Comparison of ENCODE assay signal across 12 mouse cellular contexts in genomic region chr14:120311330-120312097, GRCm38 (mm10). TPM values are rescaled to one million over a fixed set of nuclear protein-coding genes. Genes with fewer than 3 reads are reported as not detected.
DNase-seq lines count a peak whose midpoint lies in the region; ATAC-seq and TF ChIP-seq lines count a peak whose summit lies in the region.
"Had no signal": no experiment of that assay in that cellular context is flagged by ENCODE, and none has a peak within 500 bp of the region (broad histone marks: within the 10 kb centered on the region; RNA-seq: fewer than 3 reads in every experiment).

No protein-coding gene starts in this region.

- intact Hi-C loops in gastrocnemius, adult 2 months (cut with DNase I), result no loop called here
- intact Hi-C loops in gastrocnemius, postnatal 36 days (cut with DNase I), result loop anchor here (2.0 kb wide), 1 partner anchor 17 kb away; no protein-coding TSS in a partner anchor

- peak overlapping the region; percentile 71 for H3K27ac ChIP-seq in gastrocnemius, adult 2 months
- 0 out of 2 replicates have a peak overlapping the region, but pooled peaks have one; percentile 7 for H3K27ac ChIP-seq in limb, embryonic 12.5 days
- no peak overlapping the region for H3K27ac ChIP-seq in limb, embryonic 10.5 days
- H3K27ac ChIP-seq in embryonic facial prominence, embryonic 14.5 days (replicated peaks; ENCODE audit: low read depth, low read length), result peak overlapping the region; percentile 35; the same call in 1 of the 2 replicates
- peak overlapping the region; percentile 83; the same call in 1 of the 2 replicates for H3K27ac ChIP-seq in stomach, embryonic 14.5 days (ENCODE audit: low read length)

- H3K4me1 ChIP-seq in limb, embryonic 12.5 days (replicated peaks), result peaks cover 53% of the 10 kb centered on the region
- peaks cover 35% of the 10 kb centered on the region for H3K4me1 ChIP-seq in limb, embryonic 10.5 days
- H3K4me1 ChIP-seq in embryonic facial prominence, embryonic 14.5 days (ENCODE audit: control insufficient read depth, insufficient read depth, low read length), result peaks cover 60% of the 10 kb centered on the region
- H3K4me1 ChIP-seq in stomach, embryonic 14.5 days (ENCODE audit: control insufficient read depth, insufficient read depth, low read length), result peaks cover 33% of the 10 kb centered on the region

- WGBS in limb, embryonic 12.5 days, result 71% methylated on average over 12 of the region's 12 CpGs
- WGBS in limb, embryonic 10.5 days, result 90% methylated on average over 12 of the region's 12 CpGs
- WGBS in embryonic facial prominence, embryonic 14.5 days, result 68% methylated on average over 12 of the region's 12 CpGs
- 60% methylated on average over 12 of the region's 12 CpGs for WGBS in stomach, embryonic 14.5 days

- no peak for TF ChIP-seq CTCF in gastrocnemius, adult 2 months (IDR thresholded peaks at IDR 0.05)

- H3K4me2 ChIP-seq in limb, embryonic 12.5 days, result no peak overlapping the region
- no peak overlapping the region for H3K4me2 ChIP-seq in embryonic facial prominence, embryonic 14.5 days (ENCODE audit: low read depth, low read length)
- no peak overlapping the region for H3K4me2 ChIP-seq in stomach, embryonic 14.5 days (replicated peaks; ENCODE audit: low read depth, low read length)
- H3K4me2 ChIP-seq: midbrain, embryonic 11.5 days had no signal

- no peak for ATAC-seq in limb, embryonic 12.5 days (ENCODE audit: insufficient number of reproducible peaks, insufficient read depth, low FRiP score, low TSS enrichment, low read depth)
- no peak for ATAC-seq in embryonic facial prominence, embryonic 14.5 days (ENCODE audit: low read depth)
- ATAC-seq in stomach, embryonic 14.5 days (ENCODE audit: insufficient number of reproducible peaks, insufficient read depth, low FRiP score, low read depth), result no peak
- ATAC-seq: activated CD4-positive, CD25-positive, alpha-beta regulatory T cell, adult 4 months; inflammation-experienced regulatory T-cells, adult 6 months had no signal

- no peak for DNase-seq in gastrocnemius, adult 2 months
- no peak for DNase-seq in gastrocnemius, postnatal 36 days
- DNase-seq in limb, embryonic 10.5 days (ENCODE audit: low spot score), result no peak
- DNase-seq in embryonic facial prominence, embryonic 14.5 days (ENCODE audit: low spot score), result peak; percentile 65
- DNase-seq in cerebellum, adult 9-10 months, result no peak
- no peak for DNase-seq in thymus, postnatal 10 days (ENCODE audit: low spot score in 2 of 2)
- DNase-seq: gastrocnemius, postnatal 25 days had no signal

- H3K9me3 ChIP-seq in limb, embryonic 12.5 days, result no peaks in the 10 kb centered on the region
- H3K9me3 ChIP-seq in limb, embryonic 10.5 days (replicated peaks), result no peaks in the 10 kb centered on the region
- no peaks in the 10 kb centered on the region for H3K9me3 ChIP-seq in embryonic facial prominence, embryonic 14.5 days (ENCODE audit: control insufficient read depth, low read length)
- no peaks in the 10 kb centered on the region for H3K9me3 ChIP-seq in stomach, embryonic 14.5 days (ENCODE audit: control insufficient read depth, low read depth, low read length)

- H3K9ac ChIP-seq in limb, embryonic 12.5 days (replicated peaks), result no peak overlapping the region
- H3K9ac ChIP-seq in embryonic facial prominence, embryonic 14.5 days (ENCODE audit: low read depth, low read length), result no peak overlapping the region; the same call in 1 of the 2 replicates
- no peak overlapping the region for H3K9ac ChIP-seq in stomach, embryonic 14.5 days (replicated peaks; ENCODE audit: low read depth, low read length)

- H3K36me3 ChIP-seq in limb, embryonic 12.5 days, result peaks cover 20% of the 10 kb centered on the region
- no peaks in the 10 kb centered on the region; the same call in 1 of the 2 replicates for H3K36me3 ChIP-seq in limb, embryonic 10.5 days
- H3K36me3 ChIP-seq in embryonic facial prominence, embryonic 14.5 days (ENCODE audit: control insufficient read depth, insufficient read depth, low read length), result 0 out of 2 replicates have a peak, but pooled peaks cover 15% of the 10 kb centered on the region
- no peaks in the 10 kb centered on the region for H3K36me3 ChIP-seq in stomach, embryonic 14.5 days (ENCODE audit: control insufficient read depth, insufficient read depth, low read length)

- H3K4me3 ChIP-seq in gastrocnemius, adult 2 months, result no peak overlapping the region
- no peak overlapping the region for H3K4me3 ChIP-seq in limb, embryonic 12.5 days (replicated peaks)
- H3K4me3 ChIP-seq in limb, embryonic 10.5 days, result no peak overlapping the region
- no peak overlapping the region for H3K4me3 ChIP-seq in embryonic facial prominence, embryonic 14.5 days (ENCODE audit: low read depth, low read length)
- H3K4me3 ChIP-seq in stomach, embryonic 14.5 days (ENCODE audit: low read depth, low read length), result no peak overlapping the region

- H3K27me3 ChIP-seq in limb, embryonic 12.5 days, result no peaks in the 10 kb centered on the region
- no peaks in the 10 kb centered on the region for H3K27me3 ChIP-seq in limb, embryonic 10.5 days (ENCODE audit: low read depth, poor library complexity, severe bottlenecking)
- no peaks in the 10 kb centered on the region for H3K27me3 ChIP-seq in embryonic facial prominence, embryonic 14.5 days (replicated peaks; ENCODE audit: control insufficient read depth, insufficient read depth, low read length)
- no peaks in the 10 kb centered on the region for H3K27me3 ChIP-seq in stomach, embryonic 14.5 days (ENCODE audit: control insufficient read depth, insufficient read depth, low read length)

RNA-seq across cellular contexts. Expression of gene Mbnl2, which starts 36.0 kb away (rescaled TPM):
- total RNA-seq in gastrocnemius, adult 2 months (2021), result 100 to 1,000 TPM; 282 to 352 TPM
- total RNA-seq in gastrocnemius, postnatal 36 days (2021), result 100 to 1,000 TPM; 312 to 318 TPM
- polyA plus RNA-seq in limb, embryonic 12.5 days (2016; fragmentation: Nextera tagmentation; extraction: Ambion mirVana), result 79.0 and 80.8 TPM in 2 replicates
- polyA plus RNA-seq in limb, embryonic 10.5 days (2016; fragmentation: Nextera tagmentation; extraction: Ambion mirVana), result 33.8 and 45.5 TPM in 2 replicates
- 157 and 162 TPM in 2 replicates for polyA plus RNA-seq in embryonic facial prominence, embryonic 14.5 days (2014; fragmentation: Nextera tagmentation; extraction: Ambion mirVana)
- 119 and 134 TPM in 2 replicates for polyA plus RNA-seq in stomach, embryonic 14.5 days (2014; fragmentation: Nextera tagmentation; extraction: Ambion mirVana)
